ENCODE assay signal across 19 mouse cellular contexts in genomic region chr4:131549581-131549980, GRCm38 (mm10).
A peak's percentile ranks its signal among the peaks of the same experiment; 100 is the strongest.
DNase-seq lines count a peak whose midpoint lies in the region; ATAC-seq and TF ChIP-seq lines count a peak whose summit lies in the region.
"Had no signal": no experiment of that assay in that cellular context is flagged by ENCODE, and none has a peak within 500 bp of the region (broad histone marks: within the 10 kb centered on the region; RNA-seq: fewer than 3 reads in every experiment).

No protein-coding gene starts in this region.

- 9% methylated on average over 12 of the region's 12 CpGs for WGBS in cerebellum, adult 2 months
- 72% methylated on average over 12 of the region's 12 CpGs for WGBS in kidney, embryonic 14.5 days

- H3K9me3 ChIP-seq in kidney, embryonic 14.5 days (ENCODE audit: control insufficient read depth, low read length): no peaks in the 10 kb centered on the region
- H3K9me3 ChIP-seq: embryonic facial prominence, embryonic 12.5 days; hindbrain, embryonic 15.5 days; limb, embryonic 12.5 days; liver, embryonic 13.5 days; lung, embryonic 15.5 days; stomach, embryonic 15.5 days had no signal

- no peak overlapping the region for H3K27ac ChIP-seq in cerebellum, adult 2 months (ENCODE audit: insufficient read depth, low read length)
- no peak overlapping the region for H3K27ac ChIP-seq in kidney, embryonic 14.5 days (ENCODE audit: low read depth, low read length)
- H3K27ac ChIP-seq: embryonic facial prominence, embryonic 12.5 days; hindbrain, embryonic 15.5 days; left cerebral cortex, adult 2 months; limb, embryonic 12.5 days; liver, embryonic 13.5 days; lung, embryonic 15.5 days; stomach, embryonic 15.5 days had no signal

- TF ChIP-seq CTCF in cerebellum, adult 2 months (IDR thresholded peaks at IDR 0.05; ENCODE audit: borderline replicate concordance, insufficient read depth, low read depth, low read length): peak; percentile 30; the same call in 1 of the 2 replicates

- no peak overlapping the region for H3K4me3 ChIP-seq in cerebellum, adult 2 months (replicated peaks; ENCODE audit: insufficient read depth, low read depth, low read length)
- no peak overlapping the region for H3K4me3 ChIP-seq in kidney, embryonic 14.5 days (ENCODE audit: low read length)
- H3K4me3 ChIP-seq: embryonic facial prominence, embryonic 12.5 days; hindbrain, embryonic 15.5 days; left cerebral cortex, adult 2 months; limb, embryonic 12.5 days; liver, embryonic 13.5 days; lung, embryonic 15.5 days; stomach, embryonic 15.5 days had no signal

- H3K36me3 ChIP-seq in kidney, embryonic 14.5 days (ENCODE audit: control insufficient read depth, insufficient read depth, low read length): no peaks in the 10 kb centered on the region
- H3K36me3 ChIP-seq: embryonic facial prominence, embryonic 12.5 days; hindbrain, embryonic 15.5 days; limb, embryonic 12.5 days; liver, embryonic 13.5 days; lung, embryonic 15.5 days; stomach, embryonic 15.5 days had no signal

- no peaks in the 10 kb centered on the region for H3K27me3 ChIP-seq in cerebellum, adult 2 months (ENCODE audit: control insufficient read depth, insufficient read depth, low read length)
- no peaks in the 10 kb centered on the region for H3K27me3 ChIP-seq in kidney, embryonic 14.5 days (ENCODE audit: control insufficient read depth, insufficient read depth, low read length)
- H3K27me3 ChIP-seq: embryonic facial prominence, embryonic 12.5 days; hindbrain, embryonic 15.5 days; limb, embryonic 12.5 days; liver, embryonic 13.5 days; lung, embryonic 15.5 days; stomach, embryonic 15.5 days had no signal

- H3K4me1 ChIP-seq in cerebellum, adult 2 months (ENCODE audit: control insufficient read depth, insufficient read depth, low read length): peaks cover 10% of the 10 kb centered on the region
- no peaks in the 10 kb centered on the region for H3K4me1 ChIP-seq in kidney, embryonic 14.5 days (ENCODE audit: control insufficient read depth, insufficient read depth, low read length)
- H3K4me1 ChIP-seq: embryonic facial prominence, embryonic 12.5 days; hindbrain, embryonic 15.5 days; liver, embryonic 13.5 days; lung, embryonic 15.5 days; stomach, embryonic 15.5 days had no signal

- H3K9ac ChIP-seq in kidney, embryonic 14.5 days (ENCODE audit: low read depth, low read length): no peak overlapping the region
- H3K9ac ChIP-seq: embryonic facial prominence, embryonic 12.5 days; hindbrain, embryonic 15.5 days; limb, embryonic 12.5 days; liver, embryonic 13.5 days; lung, embryonic 15.5 days; stomach, embryonic 15.5 days had no signal

- ATAC-seq in kidney, embryonic 14.5 days (ENCODE audit: low FRiP score, low TSS enrichment): no peak
- ATAC-seq: intestine, postnatal 0 days had no signal

- no peak for TF ChIP-seq POLR2A in cerebellum, adult 2 months (IDR thresholded peaks at IDR 0.05; ENCODE audit: borderline replicate concordance, insufficient read depth, low read length)

- no peak overlapping the region for H3K4me2 ChIP-seq in kidney, embryonic 14.5 days (replicated peaks; ENCODE audit: low read depth, low read length)
- H3K4me2 ChIP-seq: embryonic facial prominence, embryonic 12.5 days; heart, embryonic 11.5 days; hindbrain, embryonic 15.5 days; limb, embryonic 12.5 days; liver, embryonic 13.5 days; lung, embryonic 15.5 days; stomach, embryonic 15.5 days had no signal

- peak; percentile 65 to 72 for DNase-seq in layer of hippocampus, adult 18-20 months (ENCODE audit: low spot score in 2 of 2)
- DNase-seq in layer of hippocampus, adult 9-10 months (ENCODE audit: low spot score): no peak
- peak; percentile 58 to 70 for DNase-seq in cerebellum, adult 2 months
- peak; percentile 87 to 89 for DNase-seq in cerebellum, postnatal 10 days
- peak; percentile 39 to 46 for DNase-seq in layer of hippocampus, postnatal 36 days
- no peak for DNase-seq in ovary, postnatal 36 days (ENCODE audit: low spot score)
- DNase-seq: gastrocnemius, postnatal 25 days; heart, postnatal 14 days; kidney, postnatal 10 days; liver, embryonic 13.5 days had no signal

Comparison
In these comparisons a context has a peak if more than half of its experiments do, and no peak if none do; other contexts are left out.
1. DNase-seq: peak in layer of hippocampus, adult 18-20 months (2 of 2), cerebellum, adult 2 months (2 of 2), cerebellum, postnatal 10 days (2 of 2) and layer of hippocampus, postnatal 36 days (2 of 2); none in layer of hippocampus, adult 9-10 months (single experiment) and ovary, postnatal 36 days (single experiment).